Mouse (Mus musculus) limb, embryonic 14.5 days (tissue): ENCODE data around the gene Hrh3. TPM values are rescaled to one million over a fixed set of nuclear protein-coding genes. Genes with fewer than 3 reads are reported as not detected.

Experiments
- ATAC-seq: fragments of 200-750 bp; cut with Nextera tagmentation; 2 replicates; pipeline ENCODE4 v1.8.0; 2017; ENCODE audit warnings: low read depth, moderate number of reproducible peaks, moderate TSS enrichment; ENCODE audit not compliant: low FRiP score
- DNase-seq: peaks from one replicate; pipeline ENCODE4 v3.0.0-alpha.2; 2015; ENCODE audit warnings: low spot score
- H3K27ac ChIP-seq: fragments of 300-500 bp; sonication (generic); replicated peaks from 2 replicates; pipeline ENCODE4 v1.5.1; 2014; ENCODE audit warnings: low read depth, mild to moderate bottlenecking, low read length, moderate library complexity, mixed read lengths
- H3K27me3 ChIP-seq: fragments of 300-500 bp; sonication (generic); 2 replicates; pipeline ENCODE4 v1.6.1; 2014; ENCODE audit warnings: low read length, mixed read lengths; ENCODE audit not compliant: control insufficient read depth, insufficient read depth
- H3K36me3 ChIP-seq: fragments of 300-500 bp; sonication (generic); 2 replicates; pipeline ENCODE4 v1.6.1; 2014; ENCODE audit warnings: mild to moderate bottlenecking, low read length, moderate library complexity, mixed read lengths; ENCODE audit not compliant: control insufficient read depth, insufficient read depth
- H3K4me1 ChIP-seq: fragments of 300-500 bp; sonication (generic); 2 replicates; pipeline ENCODE4 v1.6.1; 2014; ENCODE audit warnings: antibody characterized with exemption, low read length, mixed read lengths; ENCODE audit not compliant: control insufficient read depth, insufficient read depth
- H3K4me2 ChIP-seq: fragments of 300-500 bp; sonication (generic); replicated peaks from 2 replicates; pipeline ENCODE4 v1.6.1; 2014; ENCODE audit warnings: low read depth, mild to moderate bottlenecking, low read length, moderate library complexity; ENCODE audit not compliant: severe bottlenecking
- H3K4me3 ChIP-seq: fragments of 300-500 bp; sonication (generic); replicated peaks from 2 replicates; pipeline ENCODE4 v1.5.1; 2014; ENCODE audit warnings: low read length
- H3K9ac ChIP-seq: fragments of 300-500 bp; sonication (generic); 2 replicates; pipeline ENCODE4 v1.6.1; 2014; ENCODE audit warnings: mild to moderate bottlenecking, low read depth, low read length, moderate library complexity; ENCODE audit not compliant: severe bottlenecking
- H3K9me3 ChIP-seq: fragments of 300-500 bp; sonication (generic); 2 replicates; pipeline ENCODE4 v1.6.1; 2016; ENCODE audit warnings: low read length; ENCODE audit not compliant: control insufficient read depth
- POLR2A ChIP-seq: fragments of 200-500 bp; IDR thresholded peaks from 2 replicates; pipeline ENCODE4 v1.8.0; 2012; ENCODE audit warnings: inconsistent platforms, mild to moderate bottlenecking, moderate library complexity, borderline replicate concordance; ENCODE audit not compliant: insufficient read depth, insufficient read length; ENCODE audit errors: extremely low read depth
- WGBS: fragments of 180-500 bp; shearing (Covaris S2); extraction: QIAGEN DNeasy Blood & Tissue Kit; methylation state at CpG from one replicate; pipeline ENCODE4 v1.1.7; 2014; 5-methylcytosine and 5-hydroxymethylcytosine counted together
- polyA plus RNA-seq, 2 experiments: library from polyadenylated mRNA; depleted of rRNA in 1 of 2; stranded (reverse) in 1 of 2; unstranded in 1 of 2; fragments of >200 nt; fragmentation: Nextera tagmentation in 1 of 2; extraction: Ambion mirVana in 1 of 2; gene quantifications; 2 replicates each; pipeline versions ENCODE4 v1.2.1 to v1.2.3; 2012 to 2014

Hrh3 gene
- polyA plus RNA-seq, 2 experiments = 0.10 to 0.17 TPM

DNA sequence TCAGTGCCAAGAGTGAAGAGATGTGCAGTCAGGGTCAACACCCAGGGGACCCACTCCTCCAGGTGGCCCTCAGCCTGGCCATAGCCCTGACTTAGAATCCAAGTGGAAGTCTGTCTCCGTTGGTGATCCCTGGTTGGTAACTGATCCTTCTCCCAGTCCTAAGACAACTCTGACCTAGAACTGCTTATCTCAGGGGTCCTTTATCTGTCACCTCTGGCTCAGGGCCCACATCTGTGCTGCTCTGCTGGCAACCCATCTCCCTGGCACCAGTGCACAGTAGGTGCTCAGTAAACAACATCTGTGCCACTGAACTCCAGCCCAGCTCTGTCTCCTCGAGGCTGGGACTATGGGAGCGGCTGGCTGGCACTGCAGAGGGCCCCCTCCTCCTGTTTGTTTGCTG lies 6.7 kb downstream of the Hrh3 start:
- no peaks in the 10 kb centered on the region for H3K9me3 ChIP-seq
- H3K36me3 ChIP-seq = no peaks in the 10 kb centered on the region
- DNase-seq = no peak
- peaks cover 34% of the 10 kb centered on the region for H3K27me3 ChIP-seq
- H3K4me1 ChIP-seq = no peaks in the 10 kb centered on the region
- no peak overlapping the region for H3K4me2 ChIP-seq
- TF ChIP-seq POLR2A = no peak
- no peak overlapping the region for H3K4me3 ChIP-seq
- 46% methylated on average over 3 of the region's 3 CpGs for WGBS
- no peak overlapping the region for H3K27ac ChIP-seq
- ATAC-seq = no peak
- H3K9ac ChIP-seq = no peak overlapping the region

DNA sequence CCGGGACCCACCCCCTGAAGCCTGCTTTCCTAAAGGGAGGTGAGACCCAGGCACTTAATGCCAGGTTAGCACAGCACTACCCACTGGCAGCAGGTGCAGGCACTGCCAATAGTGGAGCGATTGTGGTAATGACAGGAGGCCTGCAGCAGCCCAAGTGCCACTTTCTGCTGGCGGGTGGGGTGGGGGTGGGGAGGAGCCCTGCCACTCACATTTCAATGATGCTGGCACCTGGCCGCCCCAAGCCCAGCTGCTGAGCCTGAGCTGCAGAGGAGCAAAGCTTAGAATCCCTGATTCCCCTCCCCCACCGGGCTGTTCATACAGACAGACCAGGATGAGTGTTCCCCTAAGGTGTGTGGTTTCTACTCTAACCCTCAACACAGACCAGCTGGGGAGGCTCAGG lies 8.6 kb downstream of the Hrh3 start:
- no peak overlapping the region for H3K27ac ChIP-seq
- H3K9ac ChIP-seq = no peak overlapping the region
- H3K36me3 ChIP-seq = no peaks in the 10 kb centered on the region
- no peak for DNase-seq
- no peak for ATAC-seq
- no peak for TF ChIP-seq POLR2A
- H3K9me3 ChIP-seq = no peaks in the 10 kb centered on the region
- WGBS = 46% methylated on average over 5 of the region's 5 CpGs
- H3K27me3 ChIP-seq = peaks cover 15% of the 10 kb centered on the region
- H3K4me3 ChIP-seq = no peak overlapping the region
- H3K4me1 ChIP-seq = no peaks in the 10 kb centered on the region
- no peak overlapping the region for H3K4me2 ChIP-seq

DNA sequence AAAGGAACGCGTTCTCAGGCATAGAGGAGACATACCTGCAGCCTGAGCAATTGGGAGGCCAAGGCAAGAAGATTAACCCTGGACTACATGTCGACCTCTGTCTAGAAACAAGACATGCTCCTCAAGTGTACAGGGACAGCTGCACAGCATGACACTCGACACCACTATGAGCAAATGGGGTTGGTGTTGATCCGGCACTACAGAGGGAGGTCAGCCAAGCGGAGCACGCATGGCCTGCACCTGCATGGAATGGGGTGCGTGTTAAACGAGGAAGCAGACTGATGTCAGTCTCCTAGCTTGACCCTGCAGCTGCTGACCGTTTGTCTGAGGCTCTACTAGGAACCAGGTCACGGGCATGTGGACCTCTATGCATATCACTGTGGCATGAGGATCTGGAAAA lies 14.0 kb downstream of the Hrh3 start:
- Histone ChIP-seq H3K4me2 (no peak overlapping the region), H3K36me3 (peaks cover 5% of the 10 kb centered on the region; the same call in 1 of the 2 replicates), H3K9me3 (no peaks in the 10 kb centered on the region; the same call in 1 of the 2 replicates), H3K27me3 (no peaks in the 10 kb centered on the region), H3K9ac (no peak overlapping the region), H3K4me3 (no peak overlapping the region), H3K4me1 (no peaks in the 10 kb centered on the region), H3K27ac (no peak overlapping the region)
- ATAC-seq = no peak; the same call in 1 of the 2 replicates
- no peak for TF ChIP-seq POLR2A
- DNase-seq = no peak
- 49% methylated on average over 11 of the region's 11 CpGs for WGBS

DNA sequence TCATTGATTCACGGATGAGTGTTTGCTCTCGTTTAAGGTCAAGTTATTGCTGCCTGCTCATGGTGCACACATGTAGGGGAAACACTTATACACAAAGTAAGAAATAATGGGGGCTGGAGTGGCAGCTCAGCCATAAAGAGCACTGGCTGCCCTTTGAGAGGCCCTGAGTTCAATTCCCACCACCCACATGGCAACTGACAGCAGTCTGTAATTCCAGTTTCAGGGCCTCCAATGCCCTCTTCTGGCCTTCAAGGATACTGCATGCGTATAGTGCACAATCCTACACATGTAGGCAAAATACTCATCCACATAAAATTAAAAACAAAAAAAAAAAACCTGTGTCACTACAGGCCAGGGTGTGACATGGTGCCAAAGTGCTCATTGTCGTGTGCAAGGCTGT lies 16.8 kb downstream of the Hrh3 start:
- no peak for DNase-seq
- Histone ChIP-seq H3K36me3 (peaks cover 25% of the 10 kb centered on the region), H3K4me1 (no peaks in the 10 kb centered on the region), H3K9ac (no peak overlapping the region), H3K4me3 (no peak overlapping the region), H3K27ac (no peak overlapping the region), H3K27me3 (no peaks in the 10 kb centered on the region), H3K4me2 (no peak overlapping the region), H3K9me3 (no peaks in the 10 kb centered on the region; the same call in 1 of the 2 replicates)
- no peak for ATAC-seq
- TF ChIP-seq POLR2A = no peak
- 91% methylated on average over 4 of the region's 4 CpGs for WGBS

DNA sequence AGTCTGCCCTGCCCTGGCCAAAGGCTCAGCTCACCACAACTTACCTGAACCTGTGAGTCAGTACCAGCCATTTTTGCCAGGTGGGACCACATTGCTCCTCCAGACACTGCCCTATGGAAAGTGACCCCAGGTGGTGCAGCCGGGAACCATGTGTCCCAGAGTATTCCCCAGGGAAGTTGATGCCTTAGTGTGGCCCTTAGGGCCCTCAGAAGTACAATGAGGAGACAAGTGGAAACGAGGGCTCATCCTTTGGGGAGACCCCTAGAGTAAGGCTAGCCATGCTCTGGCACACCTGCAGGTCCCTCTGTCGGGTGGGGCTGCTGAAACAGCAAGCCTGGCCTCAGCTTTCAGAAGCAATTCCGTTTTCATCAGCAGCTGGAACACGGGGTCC lies 17.7 kb downstream of the Hrh3 start:
- peaks cover 32% of the 10 kb centered on the region for H3K36me3 ChIP-seq
- no peak for TF ChIP-seq POLR2A
- no peak overlapping the region for H3K27ac ChIP-seq
- no peaks in the 10 kb centered on the region for H3K27me3 ChIP-seq
- WGBS = 81% methylated on average over 5 of the region's 5 CpGs
- H3K9me3 ChIP-seq = no peaks in the 10 kb centered on the region; the same call in 1 of the 2 replicates
- no peak overlapping the region for H3K4me3 ChIP-seq
- H3K4me2 ChIP-seq = no peak overlapping the region
- DNase-seq = no peak
- no peaks in the 10 kb centered on the region for H3K4me1 ChIP-seq
- ATAC-seq = no peak
- H3K9ac ChIP-seq = no peak overlapping the region
